Mouse (Mus musculus): ENCODE measurements at regions not wholly inside any gene's neighbourhood (a gene's known extent, or its start where the extent isn't known, plus 50 kb on each side); places are given as distances from the start of the nearest gene placed in this dataset.

- DNase-seq: no peak
Observed at GRCm38 (mm10) chr6:31323228-31324190, 75.0 kb upstream of the Mkln1 start.

- no peak for DNase-seq
Observed at GRCm38 (mm10) chr6:31324717-31325116, 73.8 kb upstream of the Mkln1 start.

- DNase-seq: no peak
Observed at GRCm38 (mm10) chr6:31325621-31326020, 72.9 kb upstream of the Mkln1 start.

- no peak for DNase-seq
Observed at GRCm38 (mm10) chr6:31330327-31330726, 68.2 kb upstream of the Mkln1 start.

- DNase-seq: no peak
Observed at GRCm38 (mm10) chr6:31330868-31331267, 67.7 kb upstream of the Mkln1 start.

GRCm38 (mm10) chr6:31332254-31332653 is 66.3 kb upstream of the Mkln1 start:
- DNase-seq: peak; percentile 33

- DNase-seq: no peak
Observed at GRCm38 (mm10) chr6:31332714-31333113, 65.8 kb upstream of the Mkln1 start.

- no peak for DNase-seq
Observed at GRCm38 (mm10) chr6:31333228-31333922, 65.2 kb upstream of the Mkln1 start.

GRCm38 (mm10) chr6:31334086-31334485 is 64.4 kb upstream of the Mkln1 start:
- DNase-seq: no peak

- no peak for DNase-seq
Observed at GRCm38 (mm10) chr6:31339122-31339947, 59.2 kb upstream of the Mkln1 start.

GRCm38 (mm10) chr6:31339948-31340250 is 58.6 kb upstream of the Mkln1 start:
- no peak for DNase-seq

- DNase-seq: no peak
Observed at GRCm38 (mm10) chr6:31345366-31346084, 53.0 kb upstream of the Mkln1 start.

- peak; percentile 38 for DNase-seq
Observed at GRCm38 (mm10) chr6:31348333-31348732, 50.2 kb upstream of the Mkln1 start.

Small RNA genes lying in the stretch of these regions (microRNA-seq; reads per million reads assigned to microRNA genes)
- gene Mir29a: 1,121 reads per million, percentile 76 among the genes with 10 or more reads in this experiment
- gene Mir29b-1: 20.8 reads per million, percentile 27 among the genes with 10 or more reads in this experiment

Data from adrenal gland, postnatal 10 days (tissue).